Mouse (Mus musculus): ENCODE data around the gene Spryd3. TPM values are rescaled to one million over a fixed set of nuclear protein-coding genes. Genes with fewer than 3 reads are reported as not detected.

Spryd3 gene
- total RNA-seq, 2 experiments from 2014 or later: 14.2 to 14.8 TPM

DNA sequence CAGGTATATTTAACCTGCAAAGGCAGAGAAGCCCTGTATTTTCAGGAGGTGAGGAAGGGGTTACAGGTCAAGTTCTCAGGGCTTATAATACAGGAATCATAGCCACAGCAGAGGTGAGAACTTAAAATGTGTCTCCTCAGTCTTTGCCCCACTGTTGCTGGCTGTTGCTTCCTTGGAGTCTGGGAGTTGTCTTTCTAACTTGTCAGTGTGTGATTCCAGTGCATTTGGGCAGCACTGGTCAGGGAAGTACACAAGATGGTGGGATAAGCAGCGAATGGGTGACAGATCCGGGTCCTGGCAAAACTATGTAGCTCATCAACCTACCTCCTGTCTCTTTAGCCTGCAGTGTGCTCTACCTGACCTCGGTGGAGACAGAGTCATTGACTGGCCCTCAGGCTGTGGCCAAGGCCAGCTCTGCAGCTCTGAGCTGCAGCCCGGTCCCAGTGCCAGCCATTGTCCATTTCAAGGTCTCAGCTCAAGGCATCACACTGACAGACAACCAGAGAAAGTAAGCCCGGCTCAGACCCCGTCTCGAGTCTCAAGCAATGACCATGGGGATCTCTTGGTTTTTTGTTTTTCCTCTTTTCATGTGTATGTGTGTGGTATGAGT lies 21.3 kb downstream of the Spryd3 start:
- DNase-seq: no peak

DNA sequence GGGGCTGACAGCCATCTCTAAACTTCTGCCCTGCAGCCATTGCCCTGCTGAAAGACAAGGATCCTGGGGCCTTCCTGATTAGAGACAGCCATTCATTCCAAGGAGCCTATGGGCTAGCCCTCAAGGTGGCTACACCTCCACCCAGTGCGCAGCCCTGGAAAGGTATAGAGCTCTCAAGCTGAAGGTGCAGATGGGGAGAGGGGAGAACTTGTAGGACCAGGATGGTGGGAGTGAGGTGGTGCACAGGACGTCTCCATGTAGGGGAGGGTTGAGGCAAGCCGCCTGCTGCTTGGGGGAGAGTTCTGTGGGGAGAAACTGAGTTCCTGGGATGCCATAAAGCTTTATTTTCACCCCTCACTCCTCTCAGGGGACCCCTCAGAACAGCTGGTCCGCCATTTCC lies 22.4 kb downstream of the Spryd3 start:
- no peak for DNase-seq

GRCm38 (mm10) chr15:102112827-102113226 lies 23.2 kb downstream of the Spryd3 start:
- DNase-seq: no peak

DNA sequence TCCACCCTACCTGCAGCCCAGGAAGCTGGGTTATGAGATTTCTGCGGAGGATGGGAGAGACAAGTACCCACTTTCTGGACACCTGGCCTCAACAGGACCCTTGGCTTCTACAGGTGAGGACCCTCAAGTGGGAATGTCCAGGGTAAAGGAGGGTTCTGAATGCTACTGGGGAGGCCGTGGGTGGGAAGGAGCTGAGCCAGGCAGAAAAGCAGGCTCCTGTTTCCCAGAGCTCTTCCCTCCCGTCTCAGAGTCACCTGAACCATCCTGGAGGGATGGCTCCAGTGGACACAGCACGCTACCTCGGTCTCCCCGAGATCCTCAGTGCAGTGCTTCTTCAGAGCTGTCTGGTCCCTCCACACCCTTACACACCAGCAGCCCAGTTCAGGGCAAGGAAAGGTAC lies 23.9 kb downstream of the Spryd3 start:
- DNase-seq: no peak

GRCm38 (mm10) chr15:102111495-102111829 lies 24.6 kb downstream of the Spryd3 start:
- DNase-seq: peak; percentile 48

DNA sequence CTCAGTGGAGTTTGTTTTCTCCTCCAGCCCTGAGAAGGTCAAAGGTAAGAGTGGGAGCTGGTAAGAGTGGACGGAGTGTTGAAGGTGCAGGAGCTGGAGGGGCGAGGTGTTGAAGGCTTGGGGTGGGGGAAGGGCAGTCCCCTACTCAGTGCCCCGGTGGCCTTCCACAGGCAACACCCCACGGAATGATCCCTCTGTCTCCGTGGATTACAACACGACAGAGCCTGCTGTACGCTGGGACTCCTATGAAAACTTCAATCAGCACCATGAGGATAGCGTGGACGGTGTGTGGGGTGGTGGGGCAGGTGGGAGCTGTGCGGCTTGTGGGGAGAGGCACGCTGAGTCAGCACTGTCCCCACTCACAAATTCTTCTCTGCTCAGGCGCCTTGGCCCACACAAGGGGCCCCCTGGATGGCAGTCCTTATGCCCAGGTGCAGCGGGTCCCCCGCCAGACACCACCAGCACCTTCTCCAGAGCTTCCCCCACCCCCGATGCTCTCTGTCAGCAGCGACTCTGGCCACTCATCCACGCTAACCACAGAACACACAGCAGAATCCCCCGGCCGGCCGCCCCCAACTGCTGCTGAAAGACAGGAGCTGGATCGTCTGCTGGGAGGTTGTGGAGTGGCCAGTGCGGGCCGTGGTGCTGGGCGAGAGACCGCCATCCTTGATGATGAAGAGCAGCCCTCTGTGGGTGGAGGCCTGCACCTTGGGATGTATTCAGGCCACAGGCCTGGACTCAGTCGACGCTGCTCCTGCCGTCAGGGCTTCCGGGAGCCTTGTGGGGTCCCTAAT lies 25.1 kb downstream of the Spryd3 start:
- no peak for DNase-seq

DNA sequence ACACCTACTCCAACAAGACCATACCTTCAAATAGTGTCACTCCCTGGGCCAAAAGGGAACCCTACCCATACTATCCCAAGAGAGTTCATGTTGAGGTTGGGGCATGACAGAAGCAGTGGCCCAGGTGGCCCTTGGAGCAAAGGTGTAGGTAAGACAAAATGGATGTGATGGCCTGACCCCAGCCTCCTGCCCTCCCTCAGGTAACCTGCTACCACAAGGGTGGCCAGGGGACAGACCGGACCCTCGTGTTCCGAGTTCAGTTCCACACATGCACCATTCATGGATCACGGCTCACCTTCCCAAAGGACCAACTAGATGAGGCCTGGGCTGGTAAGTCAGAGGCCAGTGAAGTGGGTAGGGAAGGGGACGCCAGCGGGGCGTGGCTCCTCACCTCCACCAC lies 25.8 kb downstream of the Spryd3 start:
- no peak for DNase-seq

- DNase-seq: peak; percentile 84
Measured at GRCm38 (mm10) chr15:102108651-102109525, 27.1 kb downstream of the Spryd3 start.

DNA sequence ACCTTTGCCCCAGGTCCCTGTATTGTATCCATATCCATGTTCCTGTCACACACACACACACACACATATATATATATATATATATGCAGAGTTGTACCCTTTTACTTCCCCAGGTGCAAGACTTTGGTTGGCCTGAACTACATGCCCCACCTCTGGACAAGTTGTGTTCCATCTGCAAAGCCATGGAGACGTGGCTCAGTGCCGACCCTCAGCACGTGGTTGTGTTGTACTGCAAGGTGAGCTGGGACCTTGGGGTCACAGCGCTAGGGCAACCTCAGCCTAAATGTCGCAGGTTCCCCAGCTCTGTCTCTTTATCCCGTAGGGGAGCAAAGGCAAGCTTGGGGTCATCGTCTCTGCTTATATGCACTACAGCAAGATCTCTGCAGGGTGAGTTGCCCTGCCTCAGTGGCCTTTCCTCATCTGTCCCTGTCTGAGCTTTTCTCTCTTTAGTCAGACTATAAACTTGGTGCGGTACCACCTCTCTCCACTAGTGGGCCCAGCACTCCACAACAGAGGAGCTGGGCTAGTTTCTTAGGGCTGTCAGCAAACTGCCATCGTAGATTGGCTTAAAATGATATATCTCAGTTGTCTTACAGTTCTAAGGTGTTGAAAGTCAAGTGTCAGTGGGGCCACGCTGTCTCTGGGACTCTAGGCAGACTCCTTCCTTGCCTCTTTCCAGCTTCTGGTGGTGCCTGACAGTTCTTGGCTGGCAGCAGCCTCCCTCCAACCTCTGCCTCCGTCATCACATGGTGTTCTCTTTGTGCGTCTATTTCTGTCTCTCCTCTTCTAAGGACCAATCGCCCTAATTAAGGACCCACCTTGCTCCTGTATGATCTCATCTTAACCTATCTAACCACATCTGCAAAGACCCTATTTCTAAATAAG lies 28.1 kb downstream of the Spryd3 start:
- peak; percentile 76 for DNase-seq

DNA sequence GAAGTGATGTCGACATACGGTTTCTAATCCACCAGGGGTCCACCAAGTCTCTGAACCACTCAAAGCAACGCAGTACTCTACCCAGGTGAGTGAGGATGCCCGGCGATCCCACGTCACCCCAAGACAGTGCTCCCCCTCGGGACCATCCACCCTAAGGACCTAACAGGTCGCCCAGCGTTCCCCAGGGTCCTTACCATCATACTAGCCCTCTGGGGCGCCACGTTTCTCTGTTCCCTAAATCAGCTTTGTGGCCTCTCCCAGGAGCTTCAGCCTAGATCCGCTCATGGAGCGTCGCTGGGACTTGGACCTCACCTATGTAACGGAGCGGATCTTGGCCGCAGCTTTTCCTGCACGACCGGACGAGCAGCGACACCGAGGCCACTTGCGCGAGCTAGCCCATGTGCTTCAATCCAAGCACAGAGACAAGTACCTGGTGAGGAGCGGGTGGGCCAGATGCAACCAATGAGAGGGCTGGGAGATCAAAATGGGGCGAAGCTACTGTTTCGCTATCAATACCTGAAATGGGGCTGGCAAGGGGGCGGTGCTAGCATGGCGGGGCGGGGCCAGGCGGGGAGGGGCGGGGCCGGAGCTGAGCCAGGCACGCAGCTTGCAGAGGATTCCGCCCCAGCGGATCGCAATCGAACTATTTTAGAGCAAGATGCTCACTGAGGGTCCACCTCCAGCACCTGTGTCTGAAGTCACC lies 29.1 kb downstream of the Spryd3 start:
- no peak for DNase-seq

- DNase-seq: no peak
Measured at GRCm38 (mm10) chr15:102105764-102106730, 30.0 kb downstream of the Spryd3 start.

DNA sequence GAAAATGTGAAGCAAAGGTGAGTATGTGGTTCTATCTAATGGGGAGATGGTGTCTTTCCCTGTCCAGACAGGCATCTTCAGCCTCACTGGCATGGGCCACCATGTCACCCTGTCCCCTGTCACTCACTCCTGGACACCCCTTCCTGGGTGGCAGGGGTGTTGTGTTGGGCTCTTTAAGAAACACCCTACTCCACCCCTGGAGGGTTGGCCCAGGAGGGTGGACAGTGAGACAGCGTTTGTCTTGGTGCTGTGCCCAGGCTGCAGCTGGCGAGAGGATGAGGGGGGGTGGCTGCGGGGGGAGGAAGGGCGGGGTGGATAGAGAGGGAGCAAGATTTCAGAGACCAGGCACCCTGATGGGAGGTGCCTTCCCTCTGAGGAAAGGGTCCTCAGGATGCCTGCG lies 30.7 kb downstream of the Spryd3 start:
- DNase-seq: peak; percentile 79

DNA sequence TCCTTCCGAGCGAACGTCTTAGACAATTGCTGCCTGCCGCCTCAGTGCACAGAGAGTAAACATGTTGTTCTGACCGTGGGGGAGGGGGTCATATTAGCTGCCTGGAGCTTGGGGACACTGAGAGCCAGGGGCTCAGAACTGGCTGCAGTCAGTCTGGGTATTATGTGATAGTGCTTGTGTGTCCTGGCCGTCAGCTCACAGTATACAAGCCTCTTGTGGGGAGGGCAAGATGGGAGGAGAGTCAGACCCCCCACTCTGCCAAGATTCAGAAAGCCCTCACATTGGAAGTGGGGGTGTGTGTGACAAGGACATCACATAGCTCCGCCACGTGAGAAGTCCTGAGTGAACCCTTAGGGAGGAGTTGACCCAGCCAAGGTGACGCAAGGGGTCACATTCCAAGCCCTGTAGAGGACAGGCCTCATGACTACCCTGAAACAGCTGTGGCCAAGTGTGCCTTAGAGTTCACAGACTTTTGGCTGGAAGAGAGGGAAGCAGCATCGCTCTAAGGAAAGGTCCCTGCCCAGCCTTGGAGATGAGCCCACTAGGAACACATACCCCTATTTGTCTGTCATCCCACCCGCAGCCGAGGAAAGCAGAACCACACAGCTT lies 32.0 kb downstream of the Spryd3 start:
- peak; percentile 67 for DNase-seq

GRCm38 (mm10) chr15:102103371-102103946 lies 32.6 kb downstream of the Spryd3 start:
- DNase-seq: peak; percentile 38

DNA sequence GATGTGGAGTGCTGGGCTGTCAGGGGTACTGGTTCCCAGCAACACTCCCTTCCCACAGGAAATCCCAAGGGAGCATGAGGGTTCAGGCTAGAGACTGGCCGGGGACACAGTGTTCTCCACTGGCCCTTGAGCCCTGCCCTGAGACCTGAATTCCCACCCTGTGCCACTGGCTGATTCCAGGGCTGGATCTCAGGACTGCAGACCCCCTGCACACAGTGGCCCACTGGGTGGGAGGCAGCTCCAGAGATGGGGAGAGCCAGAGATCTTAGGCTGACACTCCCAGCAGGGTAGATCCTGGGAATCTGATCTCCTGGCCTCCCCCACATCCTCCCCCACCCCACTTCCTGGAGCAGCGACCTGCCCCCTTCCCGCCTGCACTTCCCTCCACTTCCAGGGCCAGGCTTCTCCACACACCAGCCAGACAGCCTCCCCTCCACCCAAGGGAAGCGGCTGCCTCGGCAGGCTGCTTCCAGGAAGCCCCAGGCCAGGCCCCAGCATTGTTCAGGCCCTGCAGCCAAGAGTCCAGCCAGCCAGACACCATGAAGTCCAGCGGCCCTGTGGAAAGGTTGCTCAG lies 33.4 kb downstream of the Spryd3 start:
- DNase-seq: peak; percentile 63

- peak; percentile 24 for DNase-seq
Measured at GRCm38 (mm10) chr15:102101672-102102541, 34.1 kb downstream of the Spryd3 start.

DNA sequence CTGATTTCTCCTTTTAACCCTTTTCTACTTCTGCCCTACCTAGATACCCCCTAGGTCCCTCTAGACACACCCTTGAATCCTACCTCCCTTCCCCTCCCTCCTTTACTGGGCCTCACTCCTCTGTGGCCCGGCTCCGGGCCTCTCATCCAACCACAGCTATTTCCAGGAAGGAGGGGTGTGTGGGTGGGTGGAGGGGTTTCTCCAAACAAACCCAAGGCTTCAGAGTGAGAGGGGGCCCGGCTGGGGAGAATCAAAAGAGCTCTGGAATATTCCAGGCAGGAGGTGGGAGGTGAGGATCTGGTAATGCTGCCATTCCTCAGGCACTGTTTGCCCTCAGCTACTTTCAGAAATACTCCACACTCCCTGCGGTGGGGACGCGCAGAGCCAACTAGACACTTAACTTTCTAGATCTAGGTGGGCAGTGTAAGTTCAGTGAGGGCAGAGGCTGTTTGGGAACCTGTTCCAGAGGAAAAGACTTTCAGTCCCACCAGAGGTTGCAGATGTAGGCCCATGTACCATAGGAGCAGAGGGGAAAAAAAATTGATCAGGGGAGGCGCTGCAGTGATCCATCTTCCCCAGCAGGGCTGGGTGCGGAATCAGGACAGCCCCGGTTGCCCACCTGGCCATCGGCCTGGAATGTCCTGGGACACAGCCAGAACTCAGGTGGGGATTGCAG lies 34.9 kb downstream of the Spryd3 start:
- peak; percentile 50 for DNase-seq

All from gastrocnemius, postnatal 10 days (tissue).